18 mouse cellular contexts compared by ENCODE assay signal in genomic region chr3:121600388-121600787, GRCm38 (mm10).
"Had no signal": no experiment of that assay in that cellular context is flagged by ENCODE, and none has a peak within 500 bp of the region (broad histone marks: within the 10 kb centered on the region; RNA-seq: fewer than 3 reads in every experiment).

No protein-coding gene starts in this region.

- H3K4me2 ChIP-seq: lung, embryonic 15.5 days; midbrain, embryonic 12.5 days; neural tube, embryonic 12.5 days had no signal

- H3K27me3 ChIP-seq: lung, embryonic 15.5 days; neural tube, embryonic 12.5 days had no signal

- H3K9me3 ChIP-seq: lung, embryonic 15.5 days; midbrain, embryonic 10.5 days; midbrain, embryonic 12.5 days; neural tube, embryonic 12.5 days had no signal

- H3K27ac ChIP-seq: lung, embryonic 15.5 days; midbrain, embryonic 10.5 days; midbrain, embryonic 12.5 days; neural tube, embryonic 12.5 days had no signal

- DNase-seq: liver, postnatal 0 days; lung, adult 2 months; lung, postnatal 14 days; lung, postnatal 36 days; midbrain, embryonic 14.5 days; right cerebral cortex, postnatal 25 days; right cerebral cortex, postnatal 4 days; spleen, adult 18-20 months; thymus, adult 18-20 months; thymus, postnatal 14 days; thymus, postnatal 36 days had no signal

- ATAC-seq: liver, postnatal 0 days; lung, postnatal 0 days; midbrain, embryonic 16.5 days had no signal

- H3K9ac ChIP-seq: liver, postnatal 0 days; lung, embryonic 15.5 days; midbrain, embryonic 12.5 days; neural tube, embryonic 12.5 days had no signal

- H3K36me3 ChIP-seq: lung, embryonic 15.5 days; midbrain, embryonic 10.5 days; midbrain, embryonic 12.5 days; neural tube, embryonic 12.5 days had no signal

- H3K4me3 ChIP-seq: lung, embryonic 15.5 days; midbrain, embryonic 10.5 days; midbrain, embryonic 12.5 days; myocyte; neural tube, embryonic 12.5 days had no signal
